ENCODE assay signal across 1 mouse cellular context in genomic region chr13:58542601-58543041, GRCm38 (mm10).
TF ChIP-seq lines count a peak whose summit lies in the region.

No protein-coding gene starts in this region.

TF ChIP-seq in MEL, 35 proteins besides CTCF, POLR2A, EP300 and RAD21 (continued from another document):
- no peak for TF ChIP-seq E2F4 (IDR thresholded peaks at IDR 0.05; ENCODE audit: borderline replicate concordance, low read depth, low read length)
- TF ChIP-seq NRF1 (IDR thresholded peaks at IDR 0.05; ENCODE audit: insufficient read depth, low read depth, low read length, poor library complexity, severe bottlenecking), result no peak
- no peak for TF ChIP-seq USF1 (IDR thresholded peaks at IDR 0.05; ENCODE audit: low read depth, low read length)
- peak; percentile 56; the same call in 1 of the 2 replicates for TF ChIP-seq TCF12 (IDR thresholded peaks at IDR 0.05; ENCODE audit: low read depth, low read length)
- TF ChIP-seq MEF2A (IDR thresholded peaks at IDR 0.05; ENCODE audit: extremely low read depth, insufficient replicate concordance, low read depth, low read length, poor library complexity, severe bottlenecking), result peak; percentile 43; the same call in 1 of the 2 replicates
- peak; percentile 73 for TF ChIP-seq GATA1 (IDR thresholded peaks at IDR 0.05; ENCODE audit: low read depth, low read length)
- TF ChIP-seq POLR2AphosphoS2 (IDR thresholded peaks at IDR 0.05; ENCODE audit: low read length), result peak; percentile 95
- TF ChIP-seq ZMIZ1 (IDR thresholded peaks at IDR 0.05; ENCODE audit: low read depth, low read length), result peak; percentile 99
- TF ChIP-seq MAFK (IDR thresholded peaks at IDR 0.05; ENCODE audit: borderline replicate concordance, low read depth, low read length), result peak; percentile 93
- TF ChIP-seq ZKSCAN1 (IDR thresholded peaks at IDR 0.05; ENCODE audit: low read depth, low read length), result no peak
